Mouse (Mus musculus) CH12.LX (cell line): ENCODE measurements at regions not wholly inside any gene's neighbourhood (a gene's known extent, or its start where the extent isn't known, plus 50 kb on each side); places are given as distances from the start of the nearest gene placed in this dataset.

Experiments
- CHD2 ChIP-seq: IDR thresholded peaks from 2 replicates; pipeline ENCODE4 v1.6.1; 2011; ENCODE audit warnings: low read length, improper control_type of control experiment
- CTCF ChIP-seq, 2 experiments: IDR thresholded peaks in 1 of 2; conservative IDR thresholded peaks in 1 of 2; 2 replicates each; pipeline ENCODE4 v1.5.1; 2011 to 2012; ENCODE audit warnings: low read depth in 2 of 2, low read length in 2 of 2, improper control_type of control experiment in 1 of 2, inconsistent platforms in 1 of 2, mild to moderate bottlenecking in 1 of 2, moderate library complexity in 1 of 2
- JUN ChIP-seq: IDR thresholded peaks from 2 replicates; pipeline ENCODE4 v1.6.1; 2011; ENCODE audit warnings: low read depth, mild to moderate bottlenecking, low read length, improper control_type of control experiment, moderate library complexity; ENCODE audit not compliant: insufficient read depth
- USF1 ChIP-seq: IDR thresholded peaks from 2 replicates; pipeline ENCODE4 v1.6.1; 2014; ENCODE audit warnings: low read depth, mild to moderate bottlenecking, inconsistent platforms, low read length, improper control_type of control experiment

GRCm38 (mm10) chr7:64056498-64056897, 97.1 kb upstream of the Trpm1 start:
- TF ChIP-seq CTCF (conservative IDR thresholded peaks at IDR 0.05 in 1 of 2, IDR thresholded peaks at IDR 0.05 in 1 of 2; ENCODE audit: low read depth in 2 of 2, low read length in 2 of 2) = peak in 1 of 2 experiments; percentile 24; a peak in 1 of 4 replicates
- TF ChIP-seq JUN = no peak
- no peak for TF ChIP-seq CHD2
- TF ChIP-seq USF1 = no peak
